Mouse (Mus musculus) thymus, adult 2 months (tissue): ENCODE results near the gene Hapln4. TPM values are rescaled to one million over a fixed set of nuclear protein-coding genes. Genes with fewer than 3 reads are reported as not detected.

Experiments
- DNase-seq: peaks from one replicate; pipeline ENCODE4 v3.0.0; 2021
- H3K27ac ChIP-seq: fragments of 200-500 bp; 2 replicates; pipeline ENCODE4 v1.5.1; 2012; ENCODE audit warnings: low read length, control low read depth; ENCODE audit not compliant: control insufficient read depth, insufficient read depth
- H3K27me3 ChIP-seq: fragments of 200-500 bp; 2 replicates; pipeline ENCODE4 v1.6.1; 2012; ENCODE audit warnings: mild to moderate bottlenecking, low read length, moderate library complexity, mixed read lengths; ENCODE audit not compliant: control insufficient read depth, insufficient read depth
- H3K36me3 ChIP-seq: fragments of 200-500 bp; 2 replicates; pipeline ENCODE4 v1.6.1; 2012; ENCODE audit warnings: mild to moderate bottlenecking, low read length, moderate library complexity; ENCODE audit not compliant: control insufficient read depth, insufficient read depth
- H3K4me1 ChIP-seq: fragments of 200-500 bp; replicated peaks from 2 replicates; pipeline ENCODE4 v1.6.1; 2012; ENCODE audit warnings: low read length; ENCODE audit not compliant: control insufficient read depth, insufficient read depth
- H3K4me3 ChIP-seq: fragments of 200-500 bp; 2 replicates; pipeline ENCODE4 v1.5.1; 2012; ENCODE audit warnings: mild to moderate bottlenecking, low read length, control low read depth, moderate library complexity; ENCODE audit not compliant: control insufficient read depth, insufficient read depth
- CTCF ChIP-seq: fragments of 200-500 bp; IDR thresholded peaks from 2 replicates; pipeline ENCODE4 v1.5.1; 2012; ENCODE audit warnings: mild to moderate bottlenecking, control low read depth, low read length, moderate library complexity, borderline replicate concordance; ENCODE audit not compliant: control insufficient read depth, poor library complexity, insufficient read depth; ENCODE audit errors: extremely low read depth
- POLR2A ChIP-seq: fragments of 200-500 bp; IDR thresholded peaks from 2 replicates; pipeline ENCODE4 v1.6.1; 2012; ENCODE audit warnings: mild to moderate bottlenecking, low read length, control low read depth, moderate library complexity; ENCODE audit not compliant: control insufficient read depth, poor library complexity, insufficient read depth; ENCODE audit errors: extremely low read depth
- WGBS: fragments of 180-500 bp; shearing (Covaris S2); methylation state at CpG from one replicate; pipeline ENCODE4 v1.1.7; 2018; 5-methylcytosine and 5-hydroxymethylcytosine counted together
- polyA plus RNA-seq: library from polyadenylated mRNA; depleted of rRNA; stranded (reverse); fragments of >200 nt; gene quantifications from 2 replicates; pipeline ENCODE4 v1.2.3, GENCODE M21; 2012

Hapln4 gene
- polyA plus RNA-seq, 1 experiment: 0.11 TPM

- no peaks in the 10 kb centered on the region for H3K4me1 ChIP-seq
- no peak overlapping the region for H3K4me3 ChIP-seq
- no peaks in the 10 kb centered on the region for H3K36me3 ChIP-seq
- TF ChIP-seq POLR2A: no peak
- no peak for TF ChIP-seq CTCF
- no peaks in the 10 kb centered on the region; the same call in 1 of the 2 replicates for H3K27me3 ChIP-seq
- DNase-seq: no peak
- 67% methylated on average over 8 of the region's 8 CpGs for WGBS
- no peak overlapping the region for H3K27ac ChIP-seq
Observed at GRCm38 (mm10) chr8:70124992-70125391, 41.7 kb downstream of the Hapln4 start.

GRCm38 (mm10) chr8:70128435-70128834, 45.2 kb downstream of the Hapln4 start:
- H3K4me3 ChIP-seq: no peak overlapping the region
- peaks cover 17% of the 10 kb centered on the region for H3K4me1 ChIP-seq
- 93% methylated on average over 3 of the region's 3 CpGs for WGBS
- no peak for DNase-seq
- no peak overlapping the region for H3K27ac ChIP-seq
- TF ChIP-seq CTCF (no peak), POLR2A (no peak)
- H3K36me3 ChIP-seq: peaks cover 3% of the 10 kb centered on the region; the same call in 1 of the 2 replicates
- H3K27me3 ChIP-seq: no peaks in the 10 kb centered on the region

- Histone ChIP-seq H3K27ac (no peak overlapping the region), H3K36me3 (peaks cover 6% of the 10 kb centered on the region; the same call in 1 of the 2 replicates), H3K4me1 (peaks cover 17% of the 10 kb centered on the region), H3K4me3 (no peak overlapping the region), H3K27me3 (no peaks in the 10 kb centered on the region)
- 90% methylated on average over 9 of the region's 9 CpGs for WGBS
- TF ChIP-seq POLR2A (no peak), CTCF (no peak)
- DNase-seq: no peak
Observed at GRCm38 (mm10) chr8:70129309-70129952, 46.2 kb downstream of the Hapln4 start.

- WGBS: 92% methylated on average over 3 of the region's 3 CpGs
- no peak for TF ChIP-seq CTCF
- no peak for TF ChIP-seq POLR2A
- Histone ChIP-seq H3K27me3 (no peaks in the 10 kb centered on the region), H3K36me3 (peaks cover 12% of the 10 kb centered on the region; the same call in 1 of the 2 replicates), H3K4me1 (peaks cover 17% of the 10 kb centered on the region), H3K27ac (no peak overlapping the region), H3K4me3 (no peak overlapping the region)
- no peak for DNase-seq
Observed at GRCm38 (mm10) chr8:70130066-70130465, 46.8 kb downstream of the Hapln4 start.

- Histone ChIP-seq H3K36me3 (peaks cover 13% of the 10 kb centered on the region; the same call in 1 of the 2 replicates), H3K4me3 (peak within 1 kb of the TSS; percentile 80), H3K4me1 (peaks cover 17% of the 10 kb centered on the region), H3K27me3 (no peaks in the 10 kb centered on the region), H3K27ac (peak within 1 kb of the TSS; percentile 11; the same call in 1 of the 2 replicates)
- under 1% methylated on average over 37 of the region's 37 CpGs for WGBS
- peak; percentile 85 for DNase-seq
- TF ChIP-seq POLR2A: peak; percentile 46; the same call in 1 of the 2 replicates
- TF ChIP-seq CTCF: no peak
Observed at GRCm38 (mm10) chr8:70131166-70131883, 48.1 kb downstream of the Hapln4 start, which contains the start of gene Nr2c2ap. Gene Nr2c2ap, plus strand, starts transcription at chr8:70131333.

- Histone ChIP-seq H3K27ac (no peak overlapping the region), H3K36me3 (peaks cover 13% of the 10 kb centered on the region; the same call in 1 of the 2 replicates), H3K27me3 (no peaks in the 10 kb centered on the region), H3K4me1 (peaks cover 22% of the 10 kb centered on the region), H3K4me3 (no peak overlapping the region)
- no peak for DNase-seq
- TF ChIP-seq CTCF: no peak
- no peak for TF ChIP-seq POLR2A
- 94% methylated on average over 5 of the region's 5 CpGs for WGBS
Observed at GRCm38 (mm10) chr8:70134086-70134485, 50.8 kb downstream of the Hapln4 start.
